Mouse (Mus musculus) ES-E14 (cell line): ENCODE measurements at regions not wholly inside any gene's neighbourhood (a gene's known extent, or its start where the extent isn't known, plus 50 kb on each side); places are given as distances from the start of the nearest gene placed in this dataset.

Experiments
- DNase-seq: peaks from one replicate; pipeline ENCODE4 v3.0.0-alpha.2; 2013; ENCODE audit warnings: low read depth, low spot score
- H3K27ac ChIP-seq: 2 replicates; pipeline ENCODE4 v1.5.1; 2012; ENCODE audit warnings: low read depth, mild to moderate bottlenecking, low read length, moderate library complexity, mixed read lengths; ENCODE audit not compliant: poor library complexity, insufficient read depth, severe bottlenecking
- H3K36me3 ChIP-seq: 2 replicates; pipeline ENCODE4 v1.6.1; 2012; ENCODE audit warnings: mild to moderate bottlenecking, low read length, moderate library complexity, mixed read lengths; ENCODE audit not compliant: control insufficient read depth, poor library complexity, insufficient read depth, severe bottlenecking
- H3K4me1 ChIP-seq, 2 experiments: fragments of 150-350 bp in 1 of 2; sonication (generic) in 1 of 2; 2 replicates each; pipeline ENCODE4 v1.6.1; 2012; ENCODE audit warnings: low read length in 2 of 2, mild to moderate bottlenecking in 1 of 2, mixed read lengths in 1 of 2; ENCODE audit not compliant: control insufficient read depth in 2 of 2, insufficient read depth in 2 of 2, poor library complexity in 1 of 2
- H3K4me3 ChIP-seq, 2 experiments: fragments of 150-350 bp in 1 of 2; sonication (generic) in 1 of 2; 2 replicates each; pipeline ENCODE4 v1.5.1; 2012; ENCODE audit warnings: low read length in 2 of 2, low read depth in 1 of 2, mild to moderate bottlenecking in 1 of 2, mixed read lengths in 1 of 2; ENCODE audit not compliant: insufficient read depth in 1 of 2, poor library complexity in 1 of 2, severe bottlenecking in 1 of 2
- H3K9ac ChIP-seq: 2 replicates; pipeline ENCODE4 v1.6.1; 2012; ENCODE audit warnings: low read depth, mild to moderate bottlenecking, low read length, mixed read lengths; ENCODE audit not compliant: poor library complexity, insufficient read depth, severe bottlenecking
- H3K9me3 ChIP-seq: fragments of 150-350 bp; sonication (generic); 2 replicates; pipeline ENCODE4 v1.6.1; 2012; ENCODE audit warnings: low read depth, mild to moderate bottlenecking, low read length; ENCODE audit not compliant: control insufficient read depth, insufficient read depth
- CHD2 ChIP-seq: IDR thresholded peaks from 2 replicates; pipeline ENCODE4 v1.6.1; 2014; ENCODE audit warnings: mild to moderate bottlenecking, low read depth, low read length, inconsistent platforms
- HCFC1 ChIP-seq: IDR thresholded peaks from 2 replicates; pipeline ENCODE4 v1.6.1; 2012; ENCODE audit warnings: low read length, inconsistent platforms, borderline replicate concordance; ENCODE audit not compliant: insufficient read depth
- MAFK ChIP-seq: IDR thresholded peaks from 2 replicates; pipeline ENCODE4 v1.6.1; 2014; ENCODE audit warnings: mild to moderate bottlenecking, low read depth, low read length, inconsistent platforms; ENCODE audit not compliant: insufficient read depth
- ZC3H11A ChIP-seq: IDR thresholded peaks from 2 replicates; pipeline ENCODE4 v1.6.1; 2012; ENCODE audit warnings: low read depth, mild to moderate bottlenecking, inconsistent platforms, low read length, borderline replicate concordance
- ZNF384 ChIP-seq: IDR thresholded peaks from 2 replicates; pipeline ENCODE4 v1.6.1; 2012; ENCODE audit warnings: low read depth, low read length, inconsistent platforms
- in situ Hi-C, 2 experiments: fragments of 600-800 bp; cut with MboI; formaldehyde crosslinking; loops; one replicate each; pipeline ENCODE4 v1.15.1; 2025; ENCODE audit warnings: low sequenced_read_pairs in 2 of 2, inconsistent platforms in 1 of 2; ENCODE audit not compliant: unreplicated experiment in 2 of 2

DNA sequence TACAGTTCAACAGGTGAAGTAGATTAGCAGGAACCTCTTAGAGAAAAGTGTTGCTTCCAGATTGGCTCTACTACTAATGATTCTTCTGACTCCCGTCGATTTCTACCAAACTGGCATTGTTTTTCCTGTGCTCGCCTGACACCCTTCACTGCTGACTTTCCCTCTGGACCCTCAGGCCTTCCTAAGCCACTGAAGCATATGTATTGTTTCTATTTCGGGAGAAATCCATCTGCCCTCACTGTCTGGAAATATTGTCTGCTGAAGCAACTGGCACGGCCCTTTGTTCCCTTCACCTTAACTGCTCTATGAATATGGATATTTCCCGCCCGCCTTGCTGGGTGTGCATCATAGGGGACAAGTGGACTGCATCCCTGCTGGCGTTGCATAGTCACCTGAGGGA, 243.0 kb upstream of the Gnpda2 start:
- H3K9me3 ChIP-seq: no peaks in the 10 kb centered on the region
- H3K27ac ChIP-seq: no peak overlapping the region
- no peak overlapping the region for H3K4me3 ChIP-seq
- H3K9ac ChIP-seq: no peak overlapping the region
- in situ Hi-C loops: no loop called here
- H3K36me3 ChIP-seq: no peaks in the 10 kb centered on the region
- no peaks in the 10 kb centered on the region for H3K4me1 ChIP-seq
- TF ChIP-seq ZNF384 (no peak), HCFC1 (no peak), MAFK (no peak), ZC3H11A (no peak), CHD2 (no peak)
- DNase-seq: no peak

DNA sequence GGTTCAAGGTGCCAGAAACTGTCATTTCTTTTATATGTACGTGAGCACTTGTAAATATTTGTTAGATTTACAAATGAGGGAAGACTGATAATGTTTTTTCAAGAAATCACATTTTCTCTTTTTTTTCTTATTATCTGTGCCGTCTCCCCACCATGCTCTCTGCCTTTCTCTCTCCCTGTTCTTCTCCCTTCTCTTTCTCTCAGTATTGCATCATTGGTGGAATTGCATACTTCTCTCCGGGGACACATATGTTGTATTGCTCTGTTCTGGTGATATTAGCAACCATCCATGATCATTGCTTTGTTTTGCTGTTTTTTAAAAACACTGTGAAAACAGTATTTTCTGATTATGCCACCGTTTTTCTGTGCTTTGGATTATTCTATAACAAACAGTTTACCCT, 225.6 kb upstream of the Gnpda2 start:
- H3K4me3 ChIP-seq: no peak overlapping the region
- H3K36me3 ChIP-seq: no peaks in the 10 kb centered on the region
- no peak overlapping the region for H3K9ac ChIP-seq
- no peaks in the 10 kb centered on the region for H3K9me3 ChIP-seq
- in situ Hi-C loops: no loop called here
- H3K27ac ChIP-seq: no peak overlapping the region
- no peaks in the 10 kb centered on the region for H3K4me1 ChIP-seq
- TF ChIP-seq MAFK (no peak), CHD2 (no peak), ZNF384 (no peak), ZC3H11A (no peak), HCFC1 (no peak)
- DNase-seq: no peak

DNA sequence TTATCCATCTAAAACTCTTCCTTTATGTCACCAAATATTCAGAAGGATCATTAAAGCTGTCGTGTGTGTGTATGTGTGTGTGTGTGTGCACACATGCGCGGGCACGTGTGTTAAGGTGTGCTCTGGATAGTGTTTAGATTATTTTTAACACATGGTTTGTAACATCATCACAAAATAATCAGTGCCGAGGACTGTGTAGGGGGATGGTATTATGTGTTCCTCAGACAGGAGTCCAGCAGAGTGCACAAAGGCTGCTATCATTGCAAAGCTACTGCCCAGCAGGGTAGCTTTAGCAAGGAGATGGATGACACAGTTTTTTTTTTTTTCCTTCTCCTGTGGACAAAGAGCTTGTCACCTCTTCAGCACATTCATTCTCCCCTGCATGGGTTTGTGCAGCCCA, 224.9 kb upstream of the Gnpda2 start:
- Histone ChIP-seq H3K36me3 (no peaks in the 10 kb centered on the region), H3K4me3 (no peak overlapping the region), H3K9ac (no peak overlapping the region), H3K4me1 (no peaks in the 10 kb centered on the region), H3K9me3 (no peaks in the 10 kb centered on the region), H3K27ac (no peak overlapping the region)
- in situ Hi-C loops: no loop called here
- DNase-seq: no peak
- no peak for TF ChIP-seq MAFK
- TF ChIP-seq CHD2: no peak
- TF ChIP-seq ZNF384: no peak
- no peak for TF ChIP-seq ZC3H11A
- TF ChIP-seq HCFC1: no peak

DNA sequence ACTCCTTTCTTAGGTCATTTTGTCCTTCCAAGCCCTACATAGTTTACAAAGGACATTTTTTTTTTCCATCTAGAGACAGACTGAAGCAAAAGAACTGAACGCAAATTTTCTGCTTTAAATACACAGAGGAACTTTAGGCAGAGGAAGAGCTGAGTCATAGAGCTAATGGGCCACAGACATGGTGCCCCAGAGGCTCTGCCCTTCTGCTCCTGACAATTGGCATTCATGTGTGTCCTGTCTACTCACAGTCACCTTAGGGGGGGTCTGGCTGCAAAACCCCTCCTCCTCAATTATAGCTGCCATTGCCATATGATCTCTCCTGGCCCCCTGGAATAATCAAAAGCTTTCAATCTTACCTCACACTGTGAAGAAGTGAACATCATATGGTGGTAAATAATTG, 223.2 kb upstream of the Gnpda2 start:
- TF ChIP-seq HCFC1: no peak
- TF ChIP-seq ZNF384: no peak
- no peak for TF ChIP-seq CHD2
- TF ChIP-seq ZC3H11A: no peak
- no peak for TF ChIP-seq MAFK
- H3K9me3 ChIP-seq: no peaks in the 10 kb centered on the region
- H3K27ac ChIP-seq: no peak overlapping the region
- H3K36me3 ChIP-seq: no peaks in the 10 kb centered on the region
- no peak overlapping the region for H3K4me3 ChIP-seq
- no peak overlapping the region for H3K9ac ChIP-seq
- H3K4me1 ChIP-seq: no peaks in the 10 kb centered on the region
- in situ Hi-C loops: no loop called here
- DNase-seq: no peak

DNA sequence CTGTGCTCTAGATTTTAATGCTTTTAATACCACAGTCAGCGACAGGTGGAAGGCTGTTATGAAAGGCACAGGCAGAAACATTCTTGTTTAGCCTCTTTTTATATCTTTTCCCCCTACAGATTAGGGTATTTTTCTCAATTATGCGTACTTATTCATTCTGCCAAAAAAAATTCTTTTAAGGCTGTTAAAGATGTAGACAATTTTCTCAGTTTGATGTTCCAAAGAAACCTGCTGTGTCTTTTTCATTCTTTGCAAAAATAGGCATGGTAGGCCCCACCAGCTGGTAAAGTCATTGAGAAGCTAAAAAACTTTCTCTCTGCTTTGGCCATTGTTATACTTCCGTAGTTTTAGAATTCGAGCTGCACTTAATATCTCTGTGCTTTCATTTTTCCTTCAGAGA, 210.5 kb upstream of the Gnpda2 start:
- H3K9me3 ChIP-seq: no peaks in the 10 kb centered on the region
- no peaks in the 10 kb centered on the region for H3K4me1 ChIP-seq
- in situ Hi-C loops: no loop called here
- H3K9ac ChIP-seq: no peak overlapping the region
- H3K27ac ChIP-seq: no peak overlapping the region
- no peak overlapping the region for H3K4me3 ChIP-seq
- DNase-seq: no peak
- TF ChIP-seq HCFC1 (no peak), CHD2 (no peak), MAFK (no peak), ZC3H11A (no peak), ZNF384 (no peak)
- no peaks in the 10 kb centered on the region for H3K36me3 ChIP-seq
